Mouse (Mus musculus) cortical plate, adult 2 months (tissue): ENCODE results near the gene Adora2a. TPM values are rescaled to one million over a fixed set of nuclear protein-coding genes. Genes with fewer than 3 reads are reported as not detected.

Experiments used
- H3K27ac ChIP-seq: fragments of 200-500 bp; 2 replicates; pipeline ENCODE4 v1.5.1; 2012; ENCODE audit warnings: low read length, control low read depth, inconsistent platforms; ENCODE audit not compliant: insufficient read depth
- H3K4me1 ChIP-seq: fragments of 200-500 bp; 2 replicates; pipeline ENCODE4 v1.6.1; 2011; ENCODE audit warnings: low read length; ENCODE audit not compliant: control insufficient read depth, insufficient read depth
- H3K4me3 ChIP-seq: fragments of 200-500 bp; 2 replicates; pipeline ENCODE4 v1.5.1; 2011; ENCODE audit warnings: mild to moderate bottlenecking, low read length, control low read depth; ENCODE audit not compliant: insufficient read depth
- CTCF ChIP-seq: fragments of 200-500 bp; IDR thresholded peaks from 2 replicates; pipeline ENCODE4 v1.5.1; 2011; ENCODE audit warnings: mild to moderate bottlenecking, control low read depth, low read length; ENCODE audit not compliant: insufficient read depth; ENCODE audit errors: extremely low read depth
- POLR2A ChIP-seq: fragments of 200-500 bp; IDR thresholded peaks from 2 replicates; pipeline ENCODE4 v1.6.1; 2011; ENCODE audit warnings: mild to moderate bottlenecking, low read length, control low read depth; ENCODE audit not compliant: insufficient read depth; ENCODE audit errors: extremely low read depth
- polyA plus RNA-seq: library from polyadenylated mRNA; depleted of rRNA; stranded (reverse); fragments of >200 nt; gene quantifications from 2 replicates; pipeline ENCODE4 v1.2.3, GENCODE M21; 2012

Adora2a gene
- polyA plus RNA-seq, 1 experiment, result 37.2 TPM

DNA sequence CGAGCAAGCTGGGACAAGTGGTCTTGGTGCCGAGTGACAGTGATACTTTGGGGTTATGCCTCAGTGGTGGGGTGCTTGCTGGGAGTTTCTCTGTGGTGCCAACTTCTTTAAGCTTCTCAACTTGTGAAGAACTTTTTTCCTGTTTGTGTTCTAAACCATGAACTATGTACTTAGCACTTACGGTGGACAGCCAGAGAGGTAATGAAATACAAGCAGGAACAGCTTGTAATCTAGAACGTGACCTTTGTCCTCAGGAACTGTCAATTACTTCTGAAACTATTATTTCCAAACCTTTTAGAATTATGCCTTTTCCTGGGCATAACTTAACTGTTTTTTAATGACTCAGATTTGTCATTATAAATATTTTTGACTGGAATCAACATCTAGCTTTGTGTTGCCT, 22.3 kb upstream of the Adora2a start:
- Histone ChIP-seq H3K27ac (no peak overlapping the region), H3K4me1 (no peaks in the 10 kb centered on the region), H3K4me3 (no peak overlapping the region)
- TF ChIP-seq CTCF (no peak), POLR2A (no peak)

DNA sequence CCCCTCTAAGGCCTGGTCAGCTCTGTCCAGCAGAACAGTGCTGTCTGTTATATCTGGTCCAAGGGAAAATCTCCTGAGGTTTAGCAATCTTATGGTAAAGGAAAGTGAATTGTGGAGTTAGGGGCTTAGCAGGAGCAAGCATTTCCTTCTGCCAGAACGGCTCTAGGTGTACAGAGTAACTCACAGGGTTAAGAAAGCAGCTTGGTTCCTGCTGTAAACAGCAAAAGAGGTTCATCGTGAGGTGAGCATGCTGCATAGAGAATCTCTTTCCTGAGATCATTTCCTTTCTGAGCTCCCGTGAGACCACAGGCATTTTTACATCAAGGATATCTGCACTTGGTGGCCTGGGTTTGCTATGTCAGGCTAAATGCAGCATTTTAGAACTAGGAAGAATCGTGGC, 21.8 kb upstream of the Adora2a start:
- Histone ChIP-seq H3K27ac (no peak overlapping the region), H3K4me3 (no peak overlapping the region), H3K4me1 (no peaks in the 10 kb centered on the region; the same call in 1 of the 2 replicates)
- TF ChIP-seq POLR2A, result no peak
- TF ChIP-seq CTCF, result no peak

- Histone ChIP-seq H3K27ac (no peak overlapping the region), H3K4me3 (no peak overlapping the region)
- TF ChIP-seq CTCF, result no peak
- no peak for TF ChIP-seq POLR2A
Measured at GRCm38 (mm10) chr10:75298608-75299007, 18.1 kb upstream of the Adora2a start.

GRCm38 (mm10) chr10:75299785-75300418, 16.8 kb upstream of the Adora2a start:
- H3K4me1 ChIP-seq, result peaks cover 2% of the 10 kb centered on the region; the same call in 1 of the 2 replicates
- no peak overlapping the region for H3K27ac ChIP-seq
- no peak overlapping the region for H3K4me3 ChIP-seq
- TF ChIP-seq POLR2A, result no peak
- no peak for TF ChIP-seq CTCF

More at GRCm38 (mm10) chr10:75298608-75299007, 18.1 kb upstream of the Adora2a start:
- H3K4me1 ChIP-seq, result no peaks in the 10 kb centered on the region; the same call in 1 of the 2 replicates

DNA sequence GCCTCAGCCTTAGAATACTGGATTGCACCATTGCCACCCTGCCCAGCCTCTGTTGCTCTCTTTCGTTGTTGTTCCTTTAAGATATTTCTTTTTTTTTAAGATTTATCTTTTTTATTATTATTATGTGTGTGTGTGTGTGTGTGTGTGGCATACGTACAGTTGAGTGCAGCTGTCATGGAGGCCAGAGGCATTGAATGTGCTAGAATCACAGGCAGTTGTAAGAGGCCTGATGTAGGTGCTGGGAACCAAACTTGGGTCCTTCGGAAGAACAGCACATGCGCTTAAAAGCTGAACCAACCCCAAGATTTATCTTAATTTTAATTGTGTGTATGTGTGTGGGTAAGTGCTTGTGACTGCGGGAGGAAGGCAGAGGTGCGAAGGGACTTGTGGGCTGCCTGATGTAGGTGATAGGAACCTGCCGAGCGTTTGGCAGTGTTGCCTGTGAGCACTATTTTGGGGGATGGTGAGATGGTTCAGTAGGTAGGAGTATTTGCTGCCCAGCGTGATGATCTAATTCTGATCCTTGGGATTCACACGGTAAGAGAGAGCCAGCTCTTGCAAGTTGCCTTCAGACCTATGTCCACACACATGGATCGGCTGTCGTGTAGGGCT, 15.4 kb upstream of the Adora2a start:
- no peak for TF ChIP-seq CTCF
- TF ChIP-seq POLR2A, result no peak
- Histone ChIP-seq H3K4me3 (no peak overlapping the region), H3K27ac (no peak overlapping the region), H3K4me1 (peaks cover 2% of the 10 kb centered on the region; the same call in 1 of the 2 replicates)

DNA sequence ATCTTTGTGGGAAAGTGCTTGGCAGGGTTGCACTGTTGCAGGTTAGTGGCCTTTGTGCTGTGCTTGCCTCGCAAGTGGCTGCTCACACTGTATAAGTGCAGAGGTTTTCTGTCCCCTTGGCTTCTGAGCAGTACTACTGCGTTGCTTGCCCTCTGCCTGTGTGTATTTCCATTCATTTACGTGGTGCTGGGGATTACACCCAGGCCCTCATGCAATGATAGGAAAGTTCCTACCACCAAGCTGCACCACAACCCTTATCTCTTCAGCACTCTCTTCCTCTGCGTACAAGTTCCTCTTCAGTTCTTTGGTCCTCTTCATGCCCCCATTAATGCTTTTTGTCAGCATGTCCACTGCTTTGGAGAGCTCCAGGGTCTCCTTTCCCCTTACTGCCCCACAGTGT, 14.7 kb upstream of the Adora2a start:
- Histone ChIP-seq H3K27ac (no peak overlapping the region), H3K4me1 (peaks cover 2% of the 10 kb centered on the region; the same call in 1 of the 2 replicates), H3K4me3 (no peak overlapping the region)
- no peak for TF ChIP-seq POLR2A
- TF ChIP-seq CTCF, result no peak

GRCm38 (mm10) chr10:75302536-75302935, 14.1 kb upstream of the Adora2a start:
- Histone ChIP-seq H3K4me1 (peaks cover 2% of the 10 kb centered on the region; the same call in 1 of the 2 replicates), H3K4me3 (no peak overlapping the region), H3K27ac (no peak overlapping the region)
- TF ChIP-seq POLR2A, result no peak
- no peak for TF ChIP-seq CTCF

- TF ChIP-seq POLR2A, result no peak
- no peak for TF ChIP-seq CTCF
- H3K4me1 ChIP-seq, result peaks cover 2% of the 10 kb centered on the region; the same call in 1 of the 2 replicates
- no peak overlapping the region for H3K27ac ChIP-seq
- H3K4me3 ChIP-seq, result no peak overlapping the region
Measured at GRCm38 (mm10) chr10:75303324-75304048, 13.2 kb upstream of the Adora2a start.

- Histone ChIP-seq H3K4me1 (peaks cover 2% of the 10 kb centered on the region; the same call in 1 of the 2 replicates), H3K27ac (no peak overlapping the region), H3K4me3 (no peak overlapping the region)
- TF ChIP-seq CTCF, result no peak
- no peak for TF ChIP-seq POLR2A
Measured at GRCm38 (mm10) chr10:75304049-75304405, 12.7 kb upstream of the Adora2a start.
